Mouse (Mus musculus) stomach, embryonic 16.5 days (tissue): ENCODE results near the gene Necap1. TPM values are rescaled to one million over a fixed set of nuclear protein-coding genes. Genes with fewer than 3 reads are reported as not detected.

Experiments used
- microRNA-seq: library from miRNA; unstranded; fragments of <30 nt; microRNA quantifications from one replicate; pipeline ENCODE4, GENCODE M21; 2016
- polyA plus RNA-seq: library from polyadenylated mRNA; unstranded; fragments of >200 nt; fragmentation: Nextera tagmentation; extraction: Ambion mirVana; gene quantifications from 2 replicates; pipeline ENCODE4 v1.2.1, GENCODE M21; 2015

Gene Necap1
- polyA plus RNA-seq, 1 experiment from 2014 or later: 58.8 TPM

Small RNA genes within 50 kb of the gene (microRNA-seq; reads per million reads assigned to microRNA genes)
- not detected for gene Mir7231

Other genes with a start within 250 kb of the Necap1 start
- gene Dppa3, start 248.1 kb upstream of the Necap1 start, polyA plus RNA-seq: not detected in 2 replicates
- gene Nanog, start 167.0 kb upstream of the Necap1 start, polyA plus RNA-seq: 0.14 and 0.22 TPM in 2 replicates
- gene Slc2a3, start 72.8 kb upstream of the Necap1 start, polyA plus RNA-seq: 11.2 and 12.1 TPM in 2 replicates
- 5.2 and 5.9 TPM in 2 replicates for gene Foxj2, start 54.6 kb upstream of the Necap1 start, polyA plus RNA-seq
- 2.5 and 3.2 TPM in 2 replicates for gene C3ar1, start 18.3 kb upstream of the Necap1 start, polyA plus RNA-seq
- 5.7 and 6.8 TPM in 2 replicates for gene Clec4a1, start 47.4 kb downstream of the Necap1 start, polyA plus RNA-seq
- 5.5 and 6.8 TPM in 2 replicates for gene Clec4a3, start 78.0 kb downstream of the Necap1 start, polyA plus RNA-seq
- gene Clec4a4, start 115.9 kb downstream of the Necap1 start, polyA plus RNA-seq: not detected in 2 replicates
- gene Clec4b1, start 175.5 kb downstream of the Necap1 start, polyA plus RNA-seq: not detected in 2 replicates
- gene Clec4a2, start 232.0 kb downstream of the Necap1 start, polyA plus RNA-seq: 7.0 and 7.7 TPM in 2 replicates